Mouse (Mus musculus) midbrain, embryonic 10.5 days (tissue): Measurements from ENCODE around the gene Gm15080. TPM values are rescaled to one million over a fixed set of nuclear protein-coding genes. Genes with fewer than 3 reads are reported as not detected.
"Not testable (repeated sequence)": the region's sequence is repeated elsewhere in the genome, so short reads cannot be mapped to it uniquely, and the experiment has no call there.

ENCODE experiments used
- DNase-seq: peaks from one replicate; pipeline ENCODE4 v3.0.0-alpha.2; 2017; ENCODE audit warnings: low spot score
- H3K27ac ChIP-seq: fragments of 300-500 bp; sonication (generic); replicated peaks from 2 replicates; pipeline ENCODE4 v1.5.1; 2016; ENCODE audit warnings: mild to moderate bottlenecking
- H3K27me3 ChIP-seq: fragments of 300-500 bp; sonication (generic); 2 replicates; pipeline ENCODE4 v1.6.1; 2016; ENCODE audit warnings: low read depth, mild to moderate bottlenecking; ENCODE audit not compliant: poor library complexity, severe bottlenecking
- H3K36me3 ChIP-seq: fragments of 300-500 bp; sonication (generic); 2 replicates; pipeline ENCODE4 v1.6.1; 2016; ENCODE audit warnings: mild to moderate bottlenecking, moderate library complexity
- H3K4me1 ChIP-seq: fragments of 300-500 bp; sonication (generic); 2 replicates; pipeline ENCODE4 v1.6.1; 2016
- H3K4me3 ChIP-seq: fragments of 300-500 bp; sonication (generic); 2 replicates; pipeline ENCODE4 v1.5.1; 2016; ENCODE audit warnings: mild to moderate bottlenecking, moderate library complexity
- H3K9me3 ChIP-seq: fragments of 300-500 bp; sonication (generic); replicated peaks from 2 replicates; pipeline ENCODE4 v1.6.1; 2016; ENCODE audit warnings: mild to moderate bottlenecking
- WGBS: fragments of 180-500 bp; shearing (Covaris S2); methylation state at CpG from one replicate; pipeline ENCODE4 v1.1.7; 2016; 5-methylcytosine and 5-hydroxymethylcytosine counted together
- polyA plus RNA-seq: library from polyadenylated mRNA; unstranded; fragments of >200 nt; fragmentation: Nextera tagmentation; extraction: Ambion mirVana; gene quantifications from 2 replicates; pipeline ENCODE4 v1.2.1, GENCODE M21; 2016

Gm15080 gene
- not detected in 2 replicates for polyA plus RNA-seq

- not testable (repeated sequence) for H3K36me3 ChIP-seq, H3K4me3 ChIP-seq, H3K4me1 ChIP-seq, H3K27me3 ChIP-seq, H3K9me3 ChIP-seq, DNase-seq, H3K27ac ChIP-seq
- WGBS = no CpG with 5 or more reads among the region's 5 CpGs
Observed at GRCm38 (mm10) chrX:147992693-147993092, at the start of gene Gm15080. TSS of gene Gm15080 (plus strand) at chrX:147992993.

Other genes starting within 250 kb of the Gm15080 start
- not detected in 2 replicates for gene Gm15128, start 227.0 kb upstream of the Gm15080 start, polyA plus RNA-seq
- gene Gm15107, start 187.7 kb downstream of the Gm15080 start, polyA plus RNA-seq = not detected in 2 replicates